Mouse (Mus musculus) embryo, embryonic 9.5 days (tissue): ENCODE measurements at regions not wholly inside any gene's neighbourhood (a gene's known extent, or its start where the extent isn't known, plus 50 kb on each side); places are given as distances from the start of the nearest gene placed in this dataset.

Experiments
- DNase-seq: peaks from one replicate; pipeline ENCODE4 v3.0.0-alpha.2; 2017; ENCODE audit errors: extremely low spot score

GRCm38 (mm10) chr8:17596559-17596958, 1381.5 kb downstream of the Defb40 start:
- DNase-seq: no peak

GRCm38 (mm10) chr8:17594607-17595006, 1383.4 kb downstream of the Defb40 start:
- no peak for DNase-seq

- DNase-seq: no peak
Measured at GRCm38 (mm10) chr8:17590135-17590534, 1387.9 kb downstream of the Defb40 start.

GRCm38 (mm10) chr8:17588189-17588588, 1389.9 kb downstream of the Defb40 start:
- DNase-seq: no peak

GRCm38 (mm10) chr8:17587261-17587861, 1390.7 kb downstream of the Defb40 start:
- no peak for DNase-seq
